Mouse (Mus musculus) hindbrain, embryonic 12.5 days (tissue): Measurements from ENCODE around the gene Rpa1. TPM values are rescaled to one million over a fixed set of nuclear protein-coding genes. Genes with fewer than 3 reads are reported as not detected.
A peak's percentile ranks its signal among the peaks of the same experiment; 100 is the strongest.
"Not testable (repeated sequence)": the region's sequence is repeated elsewhere in the genome, so short reads cannot be mapped to it uniquely, and the experiment has no call there.

Experiments
- ATAC-seq: fragments of 200-750 bp; cut with Nextera tagmentation; 2 replicates; pipeline ENCODE4 v1.8.0; 2017; ENCODE audit warnings: moderate TSS enrichment; ENCODE audit not compliant: low FRiP score
- H3K27ac ChIP-seq: fragments of 300-500 bp; sonication (generic); 2 replicates; pipeline ENCODE4 v1.5.1; 2016; ENCODE audit warnings: mild to moderate bottlenecking
- H3K27me3 ChIP-seq: fragments of 300-500 bp; sonication (generic); 2 replicates; pipeline ENCODE4 v1.6.1; 2016; ENCODE audit warnings: mild to moderate bottlenecking
- H3K36me3 ChIP-seq: fragments of 300-500 bp; sonication (generic); 2 replicates; pipeline ENCODE4 v1.6.1; 2016; ENCODE audit warnings: mild to moderate bottlenecking
- H3K4me1 ChIP-seq: fragments of 300-500 bp; sonication (generic); 2 replicates; pipeline ENCODE4 v1.6.1; 2016
- H3K4me2 ChIP-seq: fragments of 300-500 bp; sonication (generic); replicated peaks from 2 replicates; pipeline ENCODE4 v1.6.1; 2016; ENCODE audit warnings: mild to moderate bottlenecking
- H3K4me3 ChIP-seq: fragments of 300-500 bp; sonication (generic); 2 replicates; pipeline ENCODE4 v1.5.1; 2016; ENCODE audit warnings: mild to moderate bottlenecking
- H3K9ac ChIP-seq: fragments of 300-500 bp; sonication (generic); 2 replicates; pipeline ENCODE4 v1.6.1; 2016; ENCODE audit warnings: mild to moderate bottlenecking, moderate library complexity
- H3K9me3 ChIP-seq: fragments of 300-500 bp; sonication (generic); replicated peaks from 2 replicates; pipeline ENCODE4 v1.6.1; 2016; ENCODE audit warnings: mild to moderate bottlenecking
- WGBS: fragments of 180-500 bp; shearing (Covaris S2); methylation state at CpG from one replicate; pipeline ENCODE4 v1.1.7; 2016; 5-methylcytosine and 5-hydroxymethylcytosine counted together
- polyA plus RNA-seq: library from polyadenylated mRNA; unstranded; fragments of >200 nt; fragmentation: Nextera tagmentation; extraction: Ambion mirVana; gene quantifications from 2 replicates; pipeline ENCODE4 v1.2.1, GENCODE M21; 2016

Gene Rpa1
- polyA plus RNA-seq, 1 experiment from 2014 or later = 96.9 TPM

DNA sequence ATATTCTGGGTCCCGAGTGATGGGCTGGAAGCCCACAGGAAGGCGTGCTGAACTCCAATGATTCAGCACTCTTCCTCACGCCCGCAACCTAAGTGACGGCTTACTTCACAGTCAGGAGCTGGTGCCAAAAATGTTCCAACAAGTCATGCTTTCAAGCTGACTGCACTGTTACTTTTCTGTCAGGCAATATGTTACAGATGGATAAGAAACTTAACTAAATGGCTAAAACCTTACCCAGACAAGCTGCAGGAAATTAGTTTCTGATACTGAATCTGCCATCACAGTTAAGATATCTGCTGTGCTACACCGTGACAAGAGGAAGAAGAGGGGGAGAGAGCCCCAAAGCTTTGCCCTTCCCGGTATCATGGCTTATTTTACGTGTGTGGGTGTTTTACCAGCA is 34.3 kb downstream of the Rpa1 start:
- Histone ChIP-seq H3K27ac (no peak overlapping the region), H3K9ac (no peak overlapping the region), H3K4me3 (no peak overlapping the region), H3K27me3 (no peaks in the 10 kb centered on the region), H3K4me1 (no peaks in the 10 kb centered on the region), H3K4me2 (no peak overlapping the region), H3K36me3 (peaks cover 52% of the 10 kb centered on the region), H3K9me3 (no peaks in the 10 kb centered on the region)
- ATAC-seq = no peak
- 91% methylated on average over 8 of the region's 8 CpGs for WGBS

DNA sequence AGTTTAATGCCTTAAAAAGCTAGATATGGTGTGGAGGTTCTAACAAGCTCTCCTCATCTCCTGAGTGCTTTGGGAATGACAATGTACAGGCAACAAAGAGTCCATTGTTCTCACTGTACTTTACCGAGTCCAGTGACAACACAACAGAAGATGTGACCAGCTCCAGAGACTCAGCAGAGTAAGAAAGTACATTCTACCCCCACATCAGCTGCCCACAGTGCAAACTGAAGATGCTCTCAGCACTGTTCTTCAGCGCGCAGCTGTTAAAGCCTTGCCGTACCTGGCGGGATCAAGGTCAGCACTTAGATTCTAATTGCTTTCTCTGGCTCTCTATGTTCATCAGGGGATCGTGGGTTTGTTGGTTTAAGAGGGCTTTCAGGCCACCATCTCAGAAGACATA is 36.4 kb downstream of the Rpa1 start:
- Histone ChIP-seq H3K27ac (no peak overlapping the region), H3K27me3 (no peaks in the 10 kb centered on the region), H3K4me2 (no peak overlapping the region), H3K9me3 (no peaks in the 10 kb centered on the region), H3K9ac (no peak overlapping the region), H3K4me1 (no peaks in the 10 kb centered on the region), H3K4me3 (no peak overlapping the region), H3K36me3 (peaks cover 58% of the 10 kb centered on the region)
- WGBS = 87% methylated on average over 6 of the region's 6 CpGs
- ATAC-seq = no peak

DNA sequence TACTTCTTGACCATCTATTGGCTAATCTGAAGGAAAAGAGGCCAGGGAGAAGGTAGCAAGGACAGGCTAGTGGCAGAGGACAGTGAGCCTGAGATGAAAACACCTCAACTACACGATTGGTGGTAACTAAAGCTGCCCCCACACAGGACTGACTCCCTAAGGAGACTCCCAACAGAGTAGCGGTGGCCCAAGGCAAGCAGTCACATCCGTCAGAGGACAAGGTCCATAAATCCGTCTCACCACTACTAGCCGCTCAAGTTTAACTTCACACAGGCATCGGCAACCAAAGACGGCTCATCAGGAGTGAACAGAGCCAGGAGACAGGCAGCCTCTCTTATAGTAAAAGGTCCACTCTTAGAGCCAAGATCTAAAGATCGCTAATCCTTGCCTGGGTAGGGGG is 37.3 kb downstream of the Rpa1 start:
- Histone ChIP-seq H3K4me3 (no peak overlapping the region), H3K27me3 (no peaks in the 10 kb centered on the region), H3K9ac (no peak overlapping the region), H3K4me1 (no peaks in the 10 kb centered on the region), H3K4me2 (no peak overlapping the region), H3K27ac (no peak overlapping the region), H3K36me3 (peaks cover 61% of the 10 kb centered on the region), H3K9me3 (no peaks in the 10 kb centered on the region)
- no peak for ATAC-seq
- WGBS = 90% methylated on average over 8 of the region's 8 CpGs

DNA sequence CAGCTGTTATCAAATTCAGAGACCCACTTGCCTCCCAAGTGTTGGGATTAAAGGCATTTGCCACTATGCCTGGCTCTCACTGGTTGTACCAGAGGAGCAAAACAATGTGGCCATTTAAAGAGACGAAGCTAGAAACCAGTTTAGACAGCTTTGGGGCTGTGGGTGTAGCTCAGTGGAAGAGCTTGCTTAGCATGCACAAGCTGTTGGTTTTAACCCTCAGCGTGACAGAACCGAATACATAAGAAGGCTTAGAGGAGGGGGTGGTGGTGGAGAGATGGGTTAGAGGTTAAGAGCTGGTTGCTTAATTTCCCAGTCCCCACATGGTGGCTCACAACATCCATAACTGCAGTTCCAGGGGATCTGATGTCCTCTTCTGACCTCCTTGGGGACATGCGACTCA is 39.5 kb downstream of the Rpa1 start:
- Histone ChIP-seq H3K27me3 (no peaks in the 10 kb centered on the region), H3K4me3 (no peak overlapping the region), H3K36me3 (peaks cover 56% of the 10 kb centered on the region), H3K4me1 (no peaks in the 10 kb centered on the region), H3K4me2 (no peak overlapping the region), H3K9ac (no peak overlapping the region), H3K27ac (no peak overlapping the region), H3K9me3 (no peaks in the 10 kb centered on the region)
- WGBS = 88% methylated on average over 4 of the region's 4 CpGs
- ATAC-seq = no peak

DNA sequence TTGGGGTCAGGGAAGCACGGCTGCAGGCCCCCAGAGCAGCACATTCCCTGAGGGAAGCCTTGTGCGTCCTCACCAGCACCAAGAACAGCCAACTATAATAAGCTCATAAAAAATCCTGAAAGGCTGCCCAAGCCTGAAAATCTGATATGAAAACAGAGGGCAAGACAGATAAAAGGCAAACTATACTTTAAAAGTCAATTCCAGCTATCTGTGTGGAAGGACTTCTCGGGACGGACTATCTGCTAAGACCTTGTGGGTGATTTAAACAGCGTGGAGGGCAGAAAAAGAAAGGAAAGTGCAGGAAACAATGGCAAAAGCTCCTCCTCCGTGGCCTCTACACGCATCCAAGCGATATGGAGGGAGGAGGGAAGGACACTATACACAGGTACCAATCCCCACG is 43.3 kb downstream of the Rpa1 start:
- no peak overlapping the region for H3K27ac ChIP-seq
- no peak overlapping the region for H3K9ac ChIP-seq
- no peaks in the 10 kb centered on the region for H3K9me3 ChIP-seq
- ATAC-seq = no peak
- H3K36me3 ChIP-seq = peaks cover 60% of the 10 kb centered on the region
- H3K27me3 ChIP-seq = no peaks in the 10 kb centered on the region
- 84% methylated on average over 9 of the region's 9 CpGs for WGBS
- H3K4me2 ChIP-seq = no peak overlapping the region
- H3K4me3 ChIP-seq = no peak overlapping the region
- peaks cover 3% of the 10 kb centered on the region; the same call in 1 of the 2 replicates for H3K4me1 ChIP-seq

DNA sequence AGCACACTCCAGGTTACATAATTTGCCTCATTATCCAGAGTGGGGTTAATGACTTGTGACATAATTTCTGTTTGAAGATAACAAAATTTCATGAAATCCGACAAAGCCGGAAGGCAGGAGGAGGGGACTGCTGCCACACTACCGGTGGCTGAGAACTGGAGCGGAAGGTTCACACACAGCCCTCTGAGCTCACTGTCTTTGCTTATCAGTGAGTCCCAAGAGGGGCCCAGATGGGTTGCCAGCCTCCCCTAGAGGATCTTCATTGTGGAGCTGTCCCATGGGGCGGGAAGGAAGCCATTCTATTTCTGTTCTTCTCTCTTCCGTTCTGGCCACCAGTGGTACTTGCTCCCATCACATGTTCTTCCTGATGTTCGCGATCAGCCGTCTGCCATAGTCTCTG is 47.2 kb downstream of the Rpa1 start:
- peaks cover 40% of the 10 kb centered on the region for H3K36me3 ChIP-seq
- no peak for ATAC-seq
- no peak overlapping the region for H3K4me3 ChIP-seq
- peaks cover 18% of the 10 kb centered on the region for H3K4me1 ChIP-seq
- no peaks in the 10 kb centered on the region for H3K9me3 ChIP-seq
- no peaks in the 10 kb centered on the region; the same call in 1 of the 2 replicates for H3K27me3 ChIP-seq
- H3K9ac ChIP-seq = no peak overlapping the region
- H3K4me2 ChIP-seq = no peak overlapping the region
- 83% methylated on average over 9 of the region's 9 CpGs for WGBS
- peak overlapping the region; percentile 24; the same call in 1 of the 2 replicates for H3K27ac ChIP-seq

DNA sequence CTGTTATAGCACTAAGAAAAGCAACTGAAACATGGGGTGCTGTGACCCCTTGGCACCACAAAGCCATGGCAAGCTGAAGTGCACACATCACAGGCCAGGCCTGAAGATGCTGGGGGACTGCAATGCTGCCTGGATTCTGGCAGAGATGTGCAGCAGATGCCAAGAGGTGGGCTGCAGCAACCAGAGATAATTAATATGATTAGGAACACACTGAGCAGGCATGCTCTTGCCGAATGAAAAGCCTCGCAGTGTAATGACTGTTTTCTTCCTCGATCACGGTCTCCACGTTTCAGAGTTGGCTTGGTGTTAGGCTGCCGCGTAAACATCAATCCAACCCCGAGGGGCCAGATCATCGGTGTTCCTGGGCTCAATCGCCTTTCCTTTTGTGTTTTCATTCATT is 48.3 kb downstream of the Rpa1 start:
- no peak overlapping the region for H3K4me2 ChIP-seq
- H3K27me3 ChIP-seq = no peaks in the 10 kb centered on the region; the same call in 1 of the 2 replicates
- H3K4me1 ChIP-seq = peaks cover 18% of the 10 kb centered on the region
- ATAC-seq = no peak
- peak overlapping the region; percentile 64 for H3K27ac ChIP-seq
- peaks cover 34% of the 10 kb centered on the region for H3K36me3 ChIP-seq
- H3K4me3 ChIP-seq = no peak overlapping the region
- 0 out of 2 replicates have a peak overlapping the region, but pooled peaks have one; percentile 8 for H3K9ac ChIP-seq
- 76% methylated on average over 10 of the region's 10 CpGs for WGBS
- no peaks in the 10 kb centered on the region for H3K9me3 ChIP-seq

DNA sequence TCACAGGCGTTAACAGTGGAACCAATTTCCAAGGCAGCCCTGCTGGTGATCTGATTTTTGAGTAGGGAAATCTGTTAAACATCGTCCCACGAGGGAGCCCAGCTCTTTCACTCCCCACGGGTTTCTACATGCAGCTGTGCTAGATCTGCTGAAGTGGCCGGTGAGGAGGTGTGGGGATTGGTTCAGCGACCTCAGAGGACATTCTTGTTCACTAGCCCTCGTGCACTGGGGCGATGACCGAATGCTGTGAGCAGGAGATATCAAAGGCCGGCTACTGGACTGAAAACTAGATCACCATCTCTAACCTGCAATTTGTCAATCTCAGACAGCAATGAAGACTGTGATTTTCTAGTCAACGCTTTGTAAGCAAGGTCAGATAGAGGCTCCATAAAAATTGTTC is 49.6 kb downstream of the Rpa1 start:
- peaks cover 18% of the 10 kb centered on the region for H3K4me1 ChIP-seq
- H3K4me3 ChIP-seq = no peak overlapping the region
- H3K27me3 ChIP-seq = no peaks in the 10 kb centered on the region; the same call in 1 of the 2 replicates
- H3K27ac ChIP-seq = peak overlapping the region; percentile 23; the same call in 1 of the 2 replicates
- peaks cover 33% of the 10 kb centered on the region for H3K36me3 ChIP-seq
- no peaks in the 10 kb centered on the region for H3K9me3 ChIP-seq
- no peak for ATAC-seq
- 49% methylated on average over 11 of the region's 11 CpGs for WGBS
- H3K4me2 ChIP-seq = no peak overlapping the region
- H3K9ac ChIP-seq = 0 out of 2 replicates have a peak overlapping the region, but pooled peaks have one; percentile 13

DNA sequence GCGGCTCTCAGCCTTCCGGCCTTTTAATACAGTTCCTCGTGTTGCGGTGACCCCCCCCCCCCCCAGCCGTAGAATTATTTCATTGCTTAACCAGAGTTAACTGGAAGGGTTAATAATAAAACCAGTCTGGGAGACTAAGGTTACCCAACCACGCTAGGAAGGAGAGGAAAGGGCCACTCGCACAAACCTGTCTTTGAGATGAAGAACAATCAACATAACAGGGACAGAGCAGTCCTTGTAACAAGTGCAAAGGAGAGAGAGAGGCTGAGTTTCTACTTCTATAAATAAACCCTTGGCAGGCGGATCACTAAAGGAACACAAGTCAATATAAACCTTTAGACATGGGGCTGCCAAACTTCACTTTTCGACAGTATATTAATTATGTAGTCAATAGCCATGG is 50.5 kb downstream of the Rpa1 start:
- H3K36me3 ChIP-seq = peaks cover 29% of the 10 kb centered on the region
- no peak overlapping the region for H3K4me2 ChIP-seq
- ATAC-seq = no peak
- H3K9me3 ChIP-seq = no peaks in the 10 kb centered on the region
- H3K4me1 ChIP-seq = peaks cover 18% of the 10 kb centered on the region
- no peak overlapping the region for H3K9ac ChIP-seq
- 83% methylated on average over 9 of the region's 9 CpGs for WGBS
- H3K27ac ChIP-seq = no peak overlapping the region
- no peak overlapping the region for H3K4me3 ChIP-seq
- H3K27me3 ChIP-seq = peaks cover 3% of the 10 kb centered on the region; the same call in 1 of the 2 replicates

DNA sequence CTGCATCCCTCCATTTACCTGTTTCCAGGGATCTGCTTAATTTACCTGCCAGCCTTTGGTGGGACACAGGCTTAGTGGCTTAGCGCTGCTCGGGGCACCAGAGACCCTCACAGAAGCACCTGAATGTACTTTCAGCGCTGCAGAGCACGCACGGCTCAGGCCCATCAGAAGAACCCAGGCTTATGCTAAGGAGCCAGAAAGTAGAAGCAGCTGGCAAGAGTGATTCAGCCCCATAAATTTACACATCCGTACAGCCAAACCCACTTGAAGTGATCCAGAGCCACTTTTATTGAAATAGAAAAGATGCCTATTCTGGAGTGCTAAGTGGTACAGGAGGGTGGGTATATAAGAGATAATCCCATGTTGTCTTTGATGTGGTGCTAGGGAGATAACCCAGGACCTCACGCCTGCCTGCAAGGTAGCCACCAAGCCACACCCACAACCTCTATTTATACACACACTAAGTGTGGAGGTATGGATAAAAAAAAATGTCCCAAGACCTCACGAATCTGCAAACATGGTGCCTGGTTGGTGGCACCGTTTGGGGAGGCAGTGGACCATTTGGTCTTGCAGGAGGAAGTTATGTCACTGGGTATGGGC is 51.6 kb downstream of the Rpa1 start:
- Histone ChIP-seq H3K4me3 (no peak overlapping the region), H3K9me3 (no peaks in the 10 kb centered on the region), H3K36me3 (peaks cover 20% of the 10 kb centered on the region), H3K4me1 (peaks cover 26% of the 10 kb centered on the region), H3K27me3 (peaks cover 11% of the 10 kb centered on the region), H3K4me2 (no peak overlapping the region), H3K27ac (no peak overlapping the region), H3K9ac (no peak overlapping the region)
- WGBS = 86% methylated on average over 9 of the region's 9 CpGs
- ATAC-seq = no peak

DNA sequence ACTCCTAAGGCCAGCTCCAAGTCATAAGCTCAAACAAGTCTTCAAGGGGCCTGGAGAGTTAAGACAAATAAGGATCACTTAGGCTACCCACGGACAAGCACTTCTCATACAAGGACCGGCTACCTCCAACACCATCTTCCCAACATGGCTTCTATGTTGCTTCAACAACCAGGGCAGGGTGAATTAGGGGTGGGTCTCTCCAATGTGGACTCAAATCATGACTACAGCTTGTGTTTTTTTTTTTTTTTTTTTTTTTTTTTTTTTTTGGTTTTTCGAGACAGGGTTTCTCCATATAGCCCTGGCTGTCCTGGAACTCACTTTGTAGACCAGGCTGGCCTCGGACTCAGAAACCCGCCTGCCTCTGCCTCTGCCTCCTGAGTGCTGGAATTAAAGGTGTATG is 52.6 kb downstream of the Rpa1 start:
- not testable (repeated sequence) for H3K9me3 ChIP-seq, H3K27ac ChIP-seq, ATAC-seq, H3K9ac ChIP-seq, H3K4me3 ChIP-seq, H3K4me2 ChIP-seq
- Histone ChIP-seq H3K4me1 (peaks cover 24% of the 10 kb centered on the region), H3K27me3 (peaks cover 11% of the 10 kb centered on the region), H3K36me3 (peaks cover 10% of the 10 kb centered on the region)
- WGBS = 92% methylated on average over 5 of the region's 5 CpGs

DNA sequence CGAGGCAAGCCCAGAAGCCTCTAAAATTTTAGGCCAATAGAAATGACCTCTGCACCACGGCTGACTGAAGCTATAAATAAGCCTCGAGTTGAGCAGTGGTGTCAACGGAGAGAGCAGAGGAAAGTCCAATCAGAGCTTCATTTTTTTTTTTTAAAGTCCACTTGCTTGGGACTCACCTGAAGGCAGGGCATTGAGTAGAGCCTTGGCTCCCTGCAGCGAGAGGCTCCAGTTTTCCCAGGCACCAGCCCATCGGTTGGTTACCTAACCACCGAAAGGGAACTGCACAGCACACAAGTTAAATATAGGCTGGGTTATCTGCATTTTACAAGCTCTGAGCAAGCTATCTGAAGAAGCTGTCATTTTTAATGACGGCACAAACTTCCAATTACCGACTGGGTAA is 53.3 kb downstream of the Rpa1 start:
- H3K9me3 ChIP-seq = no peaks in the 10 kb centered on the region
- peaks cover 24% of the 10 kb centered on the region for H3K4me1 ChIP-seq
- H3K36me3 ChIP-seq = peaks cover 6% of the 10 kb centered on the region
- ATAC-seq = no peak
- H3K4me3 ChIP-seq = no peak overlapping the region
- no peak overlapping the region for H3K27ac ChIP-seq
- WGBS = 84% methylated on average over 9 of the region's 9 CpGs
- no peak overlapping the region for H3K4me2 ChIP-seq
- H3K27me3 ChIP-seq = peaks cover 11% of the 10 kb centered on the region
- H3K9ac ChIP-seq = no peak overlapping the region

DNA sequence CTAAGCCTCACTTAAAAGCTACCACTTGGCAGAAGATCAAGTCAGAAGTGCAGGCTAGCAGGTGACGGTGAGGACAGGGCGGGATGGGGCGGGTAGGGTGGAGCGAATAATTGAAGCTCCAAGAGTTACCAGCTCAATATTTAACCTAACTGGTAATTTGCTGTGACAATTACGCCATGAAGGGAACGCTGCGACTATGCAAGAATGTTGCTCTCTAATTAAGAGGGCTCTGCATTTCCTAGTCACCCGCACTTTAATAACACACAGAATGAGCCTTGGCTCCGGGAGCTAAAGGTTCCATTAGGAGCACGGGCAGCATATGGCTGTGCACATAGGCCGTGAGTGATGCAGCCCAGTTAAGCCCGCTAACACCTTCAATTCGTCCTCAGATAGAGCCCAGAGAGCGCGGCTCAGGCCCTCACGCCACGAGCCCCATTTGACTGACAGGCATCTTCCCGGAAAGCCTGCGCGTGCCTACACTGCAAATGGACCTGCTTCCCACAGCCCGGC is 54.2 kb downstream of the Rpa1 start:
- H3K9me3 ChIP-seq = no peaks in the 10 kb centered on the region
- no peak overlapping the region for H3K9ac ChIP-seq
- no peak overlapping the region for H3K4me3 ChIP-seq
- no peak for ATAC-seq
- WGBS = 52% methylated on average over 21 of the region's 21 CpGs
- H3K36me3 ChIP-seq = no peaks in the 10 kb centered on the region
- no peak overlapping the region for H3K27ac ChIP-seq
- H3K4me2 ChIP-seq = no peak overlapping the region; the same call in 1 of the 2 replicates
- peaks cover 15% of the 10 kb centered on the region for H3K27me3 ChIP-seq
- H3K4me1 ChIP-seq = peaks cover 18% of the 10 kb centered on the region
